Mouse (Mus musculus) heart, embryonic 14.5 days (tissue): ENCODE measurements at regions not wholly inside any gene's neighbourhood (a gene's known extent, or its start where the extent isn't known, plus 50 kb on each side); places are given as distances from the start of the nearest gene placed in this dataset.

ENCODE experiments used
- ATAC-seq: fragments of 200-750 bp; cut with Nextera tagmentation; 2 replicates; pipeline ENCODE4 v1.8.0; 2017; ENCODE audit warnings: low read depth, moderate TSS enrichment; ENCODE audit not compliant: insufficient number of reproducible peaks, insufficient read depth, low FRiP score
- H3K27ac ChIP-seq, 2 experiments: fragments of 200-500 bp in 1 of 2; fragments of 300-500 bp in 1 of 2; sonication (generic) in 1 of 2; replicated peaks in 1 of 2; 2 replicates each; pipeline ENCODE4 v1.5.1; 2012 to 2014; ENCODE audit warnings: low read depth in 2 of 2, low read length in 2 of 2, control low read depth in 1 of 2, mild to moderate bottlenecking in 1 of 2, mixed read lengths in 1 of 2; ENCODE audit not compliant: control insufficient read depth in 1 of 2, insufficient read depth in 1 of 2
- H3K27me3 ChIP-seq: fragments of 300-500 bp; sonication (generic); 2 replicates; pipeline ENCODE4 v1.6.1; 2014; ENCODE audit warnings: mild to moderate bottlenecking, low read length, control low read depth; ENCODE audit not compliant: control insufficient read depth, insufficient read depth
- H3K36me3 ChIP-seq: fragments of 300-500 bp; sonication (generic); 2 replicates; pipeline ENCODE4 v1.6.1; 2014; ENCODE audit warnings: mild to moderate bottlenecking, control low read depth, low read length, mixed read lengths; ENCODE audit not compliant: control insufficient read depth, insufficient read depth
- H3K4me1 ChIP-seq, 2 experiments: fragments of 200-500 bp in 1 of 2; fragments of 300-500 bp in 1 of 2; sonication (generic) in 1 of 2; 2 replicates each; pipeline ENCODE4 v1.6.1; 2012 to 2014; ENCODE audit warnings: low read length in 2 of 2, control low read depth in 1 of 2, mixed read lengths in 1 of 2; ENCODE audit not compliant: control insufficient read depth in 2 of 2, insufficient read depth in 2 of 2
- H3K4me2 ChIP-seq: fragments of 300-500 bp; sonication (generic); 2 replicates; pipeline ENCODE4 v1.6.1; 2014; ENCODE audit warnings: mild to moderate bottlenecking, low read length
- H3K4me3 ChIP-seq, 2 experiments: fragments of 200-500 bp in 1 of 2; fragments of 300-500 bp in 1 of 2; sonication (generic) in 1 of 2; 2 replicates each; pipeline ENCODE4 v1.5.1; 2012 to 2014; ENCODE audit warnings: low read length in 2 of 2, mild to moderate bottlenecking in 2 of 2, control low read depth in 1 of 2, low read depth in 1 of 2, moderate library complexity in 1 of 2; ENCODE audit not compliant: control insufficient read depth in 1 of 2, insufficient read depth in 1 of 2
- H3K9ac ChIP-seq: fragments of 300-500 bp; sonication (generic); 2 replicates; pipeline ENCODE4 v1.6.1; 2014; ENCODE audit warnings: mild to moderate bottlenecking, low read length
- H3K9me3 ChIP-seq: fragments of 300-500 bp; sonication (generic); 2 replicates; pipeline ENCODE4 v1.6.1; 2016; ENCODE audit warnings: low read length, control low read depth; ENCODE audit not compliant: control insufficient read depth
- WGBS: fragments of 180-500 bp; shearing (Covaris S2); extraction: QIAGEN DNeasy Blood & Tissue Kit; methylation state at CpG from one replicate; pipeline ENCODE4 v1.1.7; 2014; 5-methylcytosine and 5-hydroxymethylcytosine counted together

GRCm38 (mm10) chr7:118294637-118295036 is 51.2 kb upstream of the Smg1 start:
- Histone ChIP-seq H3K27me3 (no peaks in the 10 kb centered on the region), H3K4me3 (no peak overlapping the region), H3K9ac (no peak overlapping the region), H3K4me2 (no peak overlapping the region), H3K36me3 (no peaks in the 10 kb centered on the region), H3K27ac (no peak overlapping the region), H3K4me1 (no peaks in the 10 kb centered on the region), H3K9me3 (0 out of 2 replicates have a peak, but pooled peaks cover 7% of the 10 kb centered on the region)
- ATAC-seq: no peak
- 92% methylated on average over 12 of the region's 12 CpGs for WGBS
